Mouse (Mus musculus) heart, postnatal 0 days (tissue): ENCODE measurements around the gene Olfr1392. TPM values are rescaled to one million over a fixed set of nuclear protein-coding genes. Genes with fewer than 3 reads are reported as not detected.

Source experiments
- ATAC-seq: fragments of 200-750 bp; cut with Nextera tagmentation; 2 replicates; pipeline ENCODE4 v1.8.0; 2017; ENCODE audit warnings: low read depth, moderate number of reproducible peaks, moderate library complexity; ENCODE audit not compliant: insufficient read depth
- DNase-seq: peaks from one replicate; pipeline ENCODE4 v3.0.0-alpha.2; 2016; ENCODE audit warnings: low spot score
- H3K27ac ChIP-seq: fragments of 300-500 bp; sonication (generic); 2 replicates; pipeline ENCODE4 v1.5.1; 2014; ENCODE audit warnings: low read depth, mild to moderate bottlenecking
- H3K27me3 ChIP-seq: fragments of 300-500 bp; sonication (generic); 2 replicates; pipeline ENCODE4 v1.6.1; 2014; ENCODE audit warnings: low read length, mixed read lengths; ENCODE audit not compliant: control insufficient read depth, insufficient read depth
- H3K36me3 ChIP-seq: fragments of 300-500 bp; sonication (generic); replicated peaks from 2 replicates; pipeline ENCODE4 v1.6.1; 2014; ENCODE audit warnings: low read length, mixed read lengths; ENCODE audit not compliant: control insufficient read depth, insufficient read depth
- H3K4me1 ChIP-seq: fragments of 300-500 bp; sonication (generic); 2 replicates; pipeline ENCODE4 v1.6.1; 2014; ENCODE audit warnings: antibody characterized with exemption; ENCODE audit not compliant: control insufficient read depth, insufficient read depth
- H3K4me2 ChIP-seq: fragments of 300-500 bp; sonication (generic); 2 replicates; pipeline ENCODE4 v1.6.1; 2014; ENCODE audit warnings: low read depth, mild to moderate bottlenecking, low read length, moderate library complexity
- H3K4me3 ChIP-seq: fragments of 300-500 bp; sonication (generic); 2 replicates; pipeline ENCODE4 v1.5.1; 2014; ENCODE audit warnings: low read depth, low read length
- H3K9ac ChIP-seq: fragments of 300-500 bp; sonication (generic); replicated peaks from 2 replicates; pipeline ENCODE4 v1.6.1; 2014; ENCODE audit warnings: low read depth, low read length, mixed read lengths
- H3K9me3 ChIP-seq: fragments of 300-500 bp; sonication (generic); replicated peaks from 2 replicates; pipeline ENCODE4 v1.6.1; 2016; ENCODE audit warnings: low read length; ENCODE audit not compliant: control insufficient read depth
- CTCF ChIP-seq: IDR thresholded peaks from 2 replicates; pipeline ENCODE4 v1.5.1; 2016; ENCODE audit warnings: antibody characterized with exemption, control low read depth, low read depth
- EP300 ChIP-seq: IDR thresholded peaks from 2 replicates; pipeline ENCODE4 v1.6.1; 2016; ENCODE audit warnings: antibody characterized with exemption, low read depth
- WGBS: fragments of 180-500 bp; shearing (Covaris S2); extraction: QIAGEN DNeasy Blood & Tissue Kit; methylation state at CpG from one replicate; pipeline ENCODE4 v1.1.7; 2014; 5-methylcytosine and 5-hydroxymethylcytosine counted together
- polyA plus RNA-seq: library from polyadenylated mRNA; unstranded; fragments of >200 nt; fragmentation: Nextera tagmentation; extraction: Ambion mirVana; gene quantifications from 2 replicates; pipeline ENCODE4 v1.2.1, GENCODE M21; 2015
- total RNA-seq: library from RNA; depleted of rRNA; stranded (reverse); fragments of >200 nt; gene quantifications from 2 replicates; pipeline ENCODE4 v1.2.3, GENCODE M21; 2014; ENCODE audit warnings: low replicate concordance

Olfr1392 gene
- total and polyA plus RNA-seq, 2 experiments from 2014 or later: not detected

GRCm38 (mm10) chr11:49249811-49250421 is 35.2 kb upstream of the Olfr1392 start:
- H3K27me3 ChIP-seq: no peaks in the 10 kb centered on the region
- DNase-seq (no peak), ATAC-seq (no peak)
- peak overlapping the region; percentile 97 for H3K27ac ChIP-seq
- no peaks in the 10 kb centered on the region for H3K9me3 ChIP-seq
- peak overlapping the region; percentile 90 for H3K9ac ChIP-seq
- peaks cover 65% of the 10 kb centered on the region for H3K4me1 ChIP-seq
- peak overlapping the region; percentile 83 for H3K4me2 ChIP-seq
- peak overlapping the region; percentile 81 for H3K4me3 ChIP-seq
- H3K36me3 ChIP-seq: peaks cover 30% of the 10 kb centered on the region
- TF ChIP-seq CTCF: no peak
- TF ChIP-seq EP300: no peak
- WGBS: 25% methylated on average over 10 of the region's 10 CpGs

GRCm38 (mm10) chr11:49250422-49251379 is 34.4 kb upstream of the Olfr1392 start:
- Histone ChIP-seq H3K27me3 (no peaks in the 10 kb centered on the region), H3K4me1 (peaks cover 57% of the 10 kb centered on the region), H3K9me3 (no peaks in the 10 kb centered on the region), H3K9ac (peak overlapping the region; percentile 90), H3K36me3 (peaks cover 37% of the 10 kb centered on the region), H3K4me3 (peak overlapping the region; percentile 81), H3K4me2 (peak overlapping the region; percentile 83), H3K27ac (peak overlapping the region; percentile 97)
- DNase-seq (peak; percentile 85), ATAC-seq (peak; percentile 95)
- TF ChIP-seq EP300 (no peak), CTCF (peak; percentile 23)
- 1% methylated on average over 44 of the region's 45 CpGs for WGBS

DNA sequence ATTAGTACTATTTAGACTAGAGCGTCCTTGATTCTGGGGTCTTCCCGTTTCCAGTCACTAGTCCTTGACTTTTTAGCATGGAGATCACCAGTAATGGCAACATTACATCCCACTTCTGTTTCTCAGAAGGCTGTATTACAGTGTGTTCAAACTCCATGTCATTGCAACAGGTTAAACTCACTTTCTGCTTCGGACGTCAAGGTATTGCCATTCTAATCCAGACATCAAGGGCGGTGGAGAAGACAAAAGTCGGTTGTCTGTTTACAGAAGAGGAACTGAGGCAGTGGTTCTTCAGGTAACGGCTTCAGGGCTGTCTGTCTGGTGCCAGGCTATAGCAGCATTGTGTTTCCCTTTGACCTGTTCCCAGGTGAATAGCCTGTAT is 33.7 kb upstream of the Olfr1392 start:
- Histone ChIP-seq H3K4me2 (peak overlapping the region; percentile 83), H3K27ac (peak overlapping the region; percentile 97), H3K9me3 (no peaks in the 10 kb centered on the region), H3K36me3 (peaks cover 37% of the 10 kb centered on the region), H3K4me1 (peaks cover 52% of the 10 kb centered on the region), H3K4me3 (peak overlapping the region; percentile 81), H3K27me3 (no peaks in the 10 kb centered on the region), H3K9ac (peak overlapping the region; percentile 90)
- no peak for TF ChIP-seq EP300
- TF ChIP-seq CTCF: no peak
- no peak for ATAC-seq
- 55% methylated on average over 7 of the region's 7 CpGs for WGBS
- no peak for DNase-seq

- 0 out of 2 replicates have a peak overlapping the region, but pooled peaks have one; percentile 11 for H3K9ac ChIP-seq
These were observed 33.0 kb upstream of the Olfr1392 start for GRCm38 (mm10) chr11:49252048-49252447.

DNA sequence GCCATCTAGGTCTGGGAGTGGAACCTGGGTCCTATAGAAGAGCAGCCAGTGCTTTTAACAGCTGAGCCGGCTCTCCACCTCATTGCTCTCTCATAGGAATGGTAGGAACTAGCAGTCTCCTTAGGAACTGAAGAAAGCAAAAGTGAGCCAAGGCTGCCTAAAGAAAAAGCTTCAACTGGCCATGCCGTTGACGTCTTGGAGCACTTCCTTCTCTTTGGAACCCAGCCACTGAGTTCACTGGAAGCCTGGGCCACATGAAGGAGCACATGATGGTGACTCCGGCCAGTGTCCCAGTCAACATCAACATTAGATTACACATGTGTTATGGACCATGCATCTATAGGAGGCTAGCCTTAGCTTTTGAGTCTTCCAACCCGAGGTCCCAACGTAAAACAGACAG is 32.0 kb upstream of the Olfr1392 start:
- Histone ChIP-seq H3K4me1 (peaks cover 37% of the 10 kb centered on the region), H3K27me3 (no peaks in the 10 kb centered on the region), H3K27ac (no peak overlapping the region), H3K4me3 (0 out of 2 replicates have a peak overlapping the region, but pooled peaks have one; percentile 10), H3K4me2 (peak overlapping the region; percentile 83), H3K9me3 (no peaks in the 10 kb centered on the region), H3K9ac (no peak overlapping the region), H3K36me3 (peaks cover 47% of the 10 kb centered on the region)
- TF ChIP-seq CTCF: no peak
- no peak for TF ChIP-seq EP300
- DNase-seq (no peak), ATAC-seq (no peak)
- 72% methylated on average over 6 of the region's 6 CpGs for WGBS

More at GRCm38 (mm10) chr11:49252048-49252447, 33.0 kb upstream of the Olfr1392 start:
- Histone ChIP-seq H3K4me3 (peak overlapping the region; percentile 81), H3K4me1 (peaks cover 47% of the 10 kb centered on the region), H3K4me2 (peak overlapping the region; percentile 83), H3K27ac (no peak overlapping the region), H3K9me3 (no peaks in the 10 kb centered on the region), H3K36me3 (peaks cover 40% of the 10 kb centered on the region), H3K27me3 (no peaks in the 10 kb centered on the region)
- DNase-seq (no peak), ATAC-seq (no peak)
- TF ChIP-seq EP300 (no peak), CTCF (no peak)
- WGBS: 64% methylated on average over 5 of the region's 5 CpGs
